Mouse (Mus musculus): ENCODE measurements around the gene Fcrl1.

GRCm38 (mm10) chr3:87365691-87366090, 10.5 kb upstream of the Fcrl1 start:
- TF ChIP-seq POLR2A (IDR thresholded peaks at IDR 0.05; ENCODE audit: insufficient read depth, low read length) (no peak), CTCF (IDR thresholded peaks at IDR 0.05; ENCODE audit: low read depth, low read length) (no peak)

Data from ES-Bruce4 (cell line).